Mouse (Mus musculus): Measurements from ENCODE around the gene Ppp2r5c.

DNA sequence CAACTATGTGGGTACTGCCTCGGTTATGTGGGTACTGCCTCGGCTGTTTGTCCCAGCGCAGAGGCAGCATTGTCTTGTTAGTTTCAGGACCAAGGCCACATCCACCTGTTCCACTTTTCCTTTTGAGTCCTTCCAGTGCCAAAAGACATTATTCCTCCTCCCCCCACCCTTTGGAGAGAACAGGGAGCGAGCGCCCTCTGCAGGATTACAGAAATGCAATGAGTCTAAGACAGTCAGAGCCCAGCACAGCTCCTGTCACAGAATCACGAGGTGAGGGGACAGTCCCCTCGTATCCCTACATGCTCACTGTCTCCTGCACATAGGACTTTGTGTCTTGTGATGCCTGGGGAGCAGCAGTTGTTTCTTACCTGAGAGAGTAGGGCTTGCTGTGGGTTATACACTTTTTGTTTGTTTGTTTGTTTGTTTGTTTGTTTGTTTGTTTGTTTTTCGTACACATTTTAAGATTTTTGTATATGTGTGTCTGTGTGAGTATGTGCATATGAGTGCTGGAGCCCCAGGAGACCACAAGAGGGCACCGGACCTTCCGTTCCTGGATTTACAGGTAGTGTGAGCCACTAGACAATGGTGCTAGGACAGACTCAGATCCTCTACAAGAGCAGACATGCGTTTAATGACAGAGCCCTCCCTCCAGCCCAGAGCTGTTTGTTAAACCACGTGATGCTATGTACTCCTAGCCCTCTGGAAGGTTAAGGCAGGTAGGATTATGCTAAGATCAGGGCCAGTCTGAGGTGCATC lies 43.2 kb downstream of the Ppp2r5c start:
- TF ChIP-seq CTCF (IDR thresholded peaks at IDR 0.05; ENCODE audit: low read depth) (no peak), EP300 (IDR thresholded peaks at IDR 0.05; ENCODE audit: low read depth) (no peak)
